Mouse (Mus musculus): Measurements from ENCODE around the gene Slc22a16. TPM values are rescaled to one million over a fixed set of nuclear protein-coding genes. Genes with fewer than 3 reads are reported as not detected.
"Not testable (repeated sequence)": the region's sequence is repeated elsewhere in the genome, so short reads cannot be mapped to it uniquely, and the experiment has no call there.

Slc22a16 gene
- polyA plus RNA-seq, 1 experiment, result not detected

- H3K27ac ChIP-seq (ENCODE audit: insufficient read depth, low read length), result no peak overlapping the region
- peaks cover 2% of the 10 kb centered on the region; the same call in 1 of the 2 replicates for H3K4me1 ChIP-seq (ENCODE audit: control insufficient read depth, insufficient read depth, low read length)
- TF ChIP-seq CTCF (IDR thresholded peaks at IDR 0.05; ENCODE audit: extremely low read depth, insufficient read depth, low read length), result no peak
- TF ChIP-seq POLR2A (IDR thresholded peaks at IDR 0.05; ENCODE audit: extremely low read depth, insufficient read depth, low read length), result no peak
- no peak overlapping the region for H3K4me3 ChIP-seq (ENCODE audit: insufficient read depth, low read length)
Measured at GRCm38 (mm10) chr10:40528668-40529067, 41.5 kb upstream of the Slc22a16 start.

- Histone ChIP-seq H3K27ac (ENCODE audit: insufficient read depth, low read length) (no peak overlapping the region), H3K4me3 (ENCODE audit: insufficient read depth, low read length) (no peak overlapping the region), H3K4me1 (ENCODE audit: control insufficient read depth, insufficient read depth, low read length) (peaks cover 2% of the 10 kb centered on the region; the same call in 1 of the 2 replicates)
- TF ChIP-seq POLR2A (IDR thresholded peaks at IDR 0.05; ENCODE audit: extremely low read depth, insufficient read depth, low read length) (no peak), CTCF (IDR thresholded peaks at IDR 0.05; ENCODE audit: extremely low read depth, insufficient read depth, low read length) (peak; percentile 58)
Measured at GRCm38 (mm10) chr10:40529617-40530016, 40.5 kb upstream of the Slc22a16 start.

DNA sequence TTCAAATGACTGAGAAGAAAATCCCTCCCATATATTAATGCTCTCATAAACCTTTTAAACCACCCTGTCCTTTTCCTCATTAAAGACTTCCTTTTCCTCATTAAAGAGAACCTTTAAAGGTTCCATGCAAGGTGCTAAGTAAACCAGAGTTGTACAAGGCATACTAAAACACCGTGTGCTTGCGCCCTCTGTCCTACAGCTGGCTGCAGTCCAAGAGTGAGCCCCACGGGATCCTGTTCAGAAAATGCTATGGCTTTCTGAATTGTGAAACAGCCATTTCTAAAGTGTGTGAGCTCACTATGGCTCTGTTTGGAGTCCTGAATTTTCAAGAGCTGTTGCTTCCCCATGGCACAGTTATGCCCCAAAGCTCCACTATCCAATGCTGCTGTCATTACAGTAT lies 39.5 kb upstream of the Slc22a16 start:
- TF ChIP-seq CTCF (IDR thresholded peaks at IDR 0.05; ENCODE audit: extremely low read depth, insufficient read depth, low read length), result no peak
- Histone ChIP-seq H3K4me1 (ENCODE audit: control insufficient read depth, insufficient read depth, low read length) (peaks cover 2% of the 10 kb centered on the region; the same call in 1 of the 2 replicates), H3K4me3 (ENCODE audit: insufficient read depth, low read length) (no peak overlapping the region), H3K27ac (ENCODE audit: insufficient read depth, low read length) (no peak overlapping the region)

DNA sequence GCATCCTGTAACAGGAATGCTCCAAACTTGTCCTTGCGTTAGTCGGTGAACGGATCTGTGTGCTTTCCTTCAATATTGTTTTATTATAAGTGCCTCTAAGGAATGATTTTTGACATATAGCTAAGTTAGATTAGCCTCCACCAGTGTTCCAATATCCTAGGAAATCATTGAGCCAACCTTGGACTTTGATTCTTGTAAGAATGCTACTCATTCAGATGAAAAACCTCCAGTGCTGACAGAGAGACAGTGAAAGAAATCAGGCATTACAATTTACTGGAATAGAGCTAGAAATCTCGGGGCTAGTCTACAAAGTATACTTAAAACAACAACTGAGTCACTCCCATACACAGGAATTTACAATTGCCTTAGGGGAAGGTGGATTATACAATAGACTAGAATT lies 37.5 kb upstream of the Slc22a16 start:
- H3K4me1 ChIP-seq (ENCODE audit: control insufficient read depth, insufficient read depth, low read length); H3K27ac ChIP-seq (ENCODE audit: insufficient read depth, low read length); H3K4me3 ChIP-seq (ENCODE audit: insufficient read depth, low read length): not testable (repeated sequence)

- Histone ChIP-seq H3K4me3 (ENCODE audit: insufficient read depth, low read length) (no peak overlapping the region), H3K4me1 (ENCODE audit: control insufficient read depth, insufficient read depth, low read length) (no peaks in the 10 kb centered on the region), H3K27ac (ENCODE audit: insufficient read depth, low read length) (no peak overlapping the region)
- TF ChIP-seq POLR2A (IDR thresholded peaks at IDR 0.05; ENCODE audit: extremely low read depth, insufficient read depth, low read length) (no peak), CTCF (IDR thresholded peaks at IDR 0.05; ENCODE audit: extremely low read depth, insufficient read depth, low read length) (no peak)
Measured at GRCm38 (mm10) chr10:40541351-40541750, 28.8 kb upstream of the Slc22a16 start.

GRCm38 (mm10) chr10:40549317-40549716 lies 20.8 kb upstream of the Slc22a16 start:
- TF ChIP-seq POLR2A (IDR thresholded peaks at IDR 0.05; ENCODE audit: extremely low read depth, insufficient read depth, low read length) (no peak), CTCF (IDR thresholded peaks at IDR 0.05; ENCODE audit: extremely low read depth, insufficient read depth, low read length) (no peak)
- H3K27ac ChIP-seq (ENCODE audit: insufficient read depth, low read length), result no peak overlapping the region
- H3K4me1 ChIP-seq (ENCODE audit: control insufficient read depth, insufficient read depth, low read length), result no peaks in the 10 kb centered on the region
- H3K4me3 ChIP-seq (ENCODE audit: insufficient read depth, low read length), result no peak overlapping the region

GRCm38 (mm10) chr10:40551801-40552200 lies 18.3 kb upstream of the Slc22a16 start:
- Histone ChIP-seq H3K4me1 (ENCODE audit: control insufficient read depth, insufficient read depth, low read length) (no peaks in the 10 kb centered on the region), H3K4me3 (ENCODE audit: insufficient read depth, low read length) (no peak overlapping the region), H3K27ac (ENCODE audit: insufficient read depth, low read length) (no peak overlapping the region)
- TF ChIP-seq CTCF (IDR thresholded peaks at IDR 0.05; ENCODE audit: extremely low read depth, insufficient read depth, low read length), result no peak
- no peak for TF ChIP-seq POLR2A (IDR thresholded peaks at IDR 0.05; ENCODE audit: extremely low read depth, insufficient read depth, low read length)

DNA sequence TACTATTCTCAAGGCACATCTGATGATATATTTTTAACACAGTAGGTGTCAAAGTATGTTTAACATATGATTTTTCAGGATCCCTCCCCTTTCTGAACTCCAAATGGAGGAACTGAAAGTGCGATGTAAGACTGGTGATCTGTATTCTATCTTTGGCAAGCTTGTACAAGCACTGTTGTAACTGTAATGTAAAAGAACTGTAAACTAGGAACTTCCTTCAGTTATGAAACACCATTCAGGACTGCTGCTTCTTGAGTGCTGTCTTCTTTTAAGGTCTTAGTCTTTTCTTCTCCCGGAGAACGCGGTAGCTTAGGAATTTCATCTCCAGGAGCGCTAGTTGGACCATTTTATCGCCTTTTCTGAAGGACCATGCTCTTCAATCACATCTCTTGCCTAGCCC lies 4.4 kb upstream of the Slc22a16 start:
- H3K27ac ChIP-seq (ENCODE audit: insufficient read depth, low read length); H3K4me1 ChIP-seq (ENCODE audit: control insufficient read depth, insufficient read depth, low read length): not testable (repeated sequence)

GRCm38 (mm10) chr10:40575912-40576634 lies 5.9 kb downstream of the Slc22a16 start:
- TF ChIP-seq CTCF (IDR thresholded peaks at IDR 0.05; ENCODE audit: extremely low read depth, insufficient read depth, low read length) (no peak), POLR2A (IDR thresholded peaks at IDR 0.05; ENCODE audit: extremely low read depth, insufficient read depth, low read length) (no peak)
- H3K27ac ChIP-seq (ENCODE audit: insufficient read depth, low read length), result no peak overlapping the region
- no peak overlapping the region for H3K4me3 ChIP-seq (ENCODE audit: insufficient read depth, low read length)
- no peaks in the 10 kb centered on the region for H3K4me1 ChIP-seq (ENCODE audit: control insufficient read depth, insufficient read depth, low read length)

More for the DNA sequence above, 4.4 kb upstream of the Slc22a16 start:
- not testable (repeated sequence) for H3K4me3 ChIP-seq (ENCODE audit: insufficient read depth, low read length)

DNA sequence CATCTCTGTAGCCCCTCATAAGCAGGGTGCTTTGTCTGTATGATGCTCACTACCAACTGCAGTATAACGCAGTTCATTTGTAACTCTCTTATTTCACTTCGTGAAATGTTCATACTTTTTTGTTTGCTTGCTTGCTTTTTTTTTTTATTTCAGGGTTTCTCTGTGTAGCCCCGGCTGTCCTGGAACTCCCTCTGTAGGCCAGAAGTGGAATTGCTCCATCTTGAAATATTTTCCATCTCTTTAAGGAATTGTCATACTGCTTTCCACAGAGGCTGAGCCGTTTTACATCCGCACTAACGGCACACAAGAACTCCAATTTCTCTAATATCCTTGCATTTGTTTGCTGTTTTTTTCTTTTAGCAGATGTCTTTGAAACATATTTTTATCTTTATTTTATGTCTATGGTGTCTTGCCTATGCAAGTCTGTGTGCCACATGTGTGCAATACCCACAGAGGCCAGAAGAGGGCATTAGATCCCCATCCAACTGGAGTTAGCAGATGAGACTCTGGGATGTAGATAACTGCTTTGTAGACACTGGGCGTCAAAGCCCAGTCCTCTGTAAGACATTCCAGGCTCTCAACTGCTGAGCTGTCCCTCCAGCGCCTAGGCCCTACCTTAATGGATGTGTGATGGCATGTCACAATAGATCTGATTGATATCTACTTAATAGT lies 13.6 kb downstream of the Slc22a16 start:
- Histone ChIP-seq H3K27ac (ENCODE audit: insufficient read depth, low read length) (no peak overlapping the region), H3K4me1 (ENCODE audit: control insufficient read depth, insufficient read depth, low read length) (no peaks in the 10 kb centered on the region), H3K4me3 (ENCODE audit: insufficient read depth, low read length) (no peak overlapping the region)
- TF ChIP-seq POLR2A (IDR thresholded peaks at IDR 0.05; ENCODE audit: extremely low read depth, insufficient read depth, low read length) (no peak), CTCF (IDR thresholded peaks at IDR 0.05; ENCODE audit: extremely low read depth, insufficient read depth, low read length) (peak; percentile 17; the same call in 1 of the 2 replicates)
